Mouse (Mus musculus): Measurements from ENCODE around the gene Gramd1a. TPM values are rescaled to one million over a fixed set of nuclear protein-coding genes. Genes with fewer than 3 reads are reported as not detected.

Gene Gramd1a
- polyA plus RNA-seq (2011; ENCODE audit: insufficient read depth, insufficient read length, low read depth, missing spikeins): 52.0 and 54.9 TPM in 2 replicates

DNA sequence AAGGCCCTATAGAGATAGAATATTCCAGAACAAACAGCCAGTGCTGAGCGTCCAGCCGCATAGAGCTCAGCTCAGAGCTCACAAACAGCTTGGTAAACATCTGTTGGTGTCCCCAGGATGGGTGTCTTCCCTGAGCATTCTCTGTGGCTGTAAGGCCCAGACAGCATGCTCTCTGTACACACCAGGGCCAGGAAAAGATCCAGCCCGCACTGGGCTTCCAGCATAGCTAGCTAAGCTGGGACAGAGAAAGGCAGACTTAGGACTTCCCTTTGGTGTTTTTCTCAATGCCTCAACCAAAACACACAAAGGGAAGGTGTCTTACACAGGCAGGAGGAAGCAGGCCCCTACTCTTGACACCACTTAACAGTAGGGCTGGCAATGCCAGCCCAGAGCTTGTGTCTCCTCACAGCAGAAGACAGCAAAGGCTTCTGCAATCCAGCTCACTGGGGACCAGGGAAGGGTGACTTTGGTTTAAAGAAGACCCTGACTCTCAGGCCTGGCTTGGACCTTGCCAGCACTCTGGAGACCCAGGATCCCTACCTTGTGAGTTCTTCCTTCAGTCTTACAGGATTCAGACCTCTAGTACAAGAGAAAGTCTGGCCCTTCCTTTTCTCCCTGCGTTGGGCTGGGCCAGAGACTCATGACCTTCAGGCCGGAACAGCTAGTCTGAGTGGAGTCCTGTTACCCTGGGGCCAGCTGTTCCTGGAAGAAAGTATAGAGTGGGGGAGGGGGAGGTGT, at the start of gene Gramd1a:
TSS of gene Gramd1a (minus strand) at position 601 of the 738 bp plus-strand sequence.
- H3K36me3 ChIP-seq (ENCODE audit: control insufficient read depth, insufficient read depth, low read length, poor library complexity, severe bottlenecking): no peaks in the 10 kb centered on the region
- H3K27ac ChIP-seq (ENCODE audit: insufficient read depth, low read length): peak within 1 kb of the TSS; percentile 92
- H3K27me3 ChIP-seq (ENCODE audit: control insufficient read depth, insufficient read depth, low read length, poor library complexity, severe bottlenecking): no peaks in the 10 kb centered on the region
- H3K9me3 ChIP-seq (replicated peaks; ENCODE audit: control insufficient read depth, insufficient read depth, low read length, poor library complexity, severe bottlenecking): no peaks in the 10 kb centered on the region
- H3K4me1 ChIP-seq (ENCODE audit: control insufficient read depth, insufficient read depth, low read length): peaks cover 1% of the 10 kb centered on the region
- H3K9ac ChIP-seq (ENCODE audit: low read depth, poor library complexity, severe bottlenecking): peak within 1 kb of the TSS; percentile 61
- peak within 1 kb of the TSS; percentile 74 for H3K4me3 ChIP-seq (ENCODE audit: low read depth, low read length)
- TF ChIP-seq CTCF (IDR thresholded peaks at IDR 0.05; ENCODE audit: low read depth, low read length) (no peak), EP300 (IDR thresholded peaks at IDR 0.05; ENCODE audit: insufficient read depth, low read depth, low read length) (peak; percentile 92), POLR2A (IDR thresholded peaks at IDR 0.05; ENCODE audit: insufficient read depth, low read length) (no peak)

DNA sequence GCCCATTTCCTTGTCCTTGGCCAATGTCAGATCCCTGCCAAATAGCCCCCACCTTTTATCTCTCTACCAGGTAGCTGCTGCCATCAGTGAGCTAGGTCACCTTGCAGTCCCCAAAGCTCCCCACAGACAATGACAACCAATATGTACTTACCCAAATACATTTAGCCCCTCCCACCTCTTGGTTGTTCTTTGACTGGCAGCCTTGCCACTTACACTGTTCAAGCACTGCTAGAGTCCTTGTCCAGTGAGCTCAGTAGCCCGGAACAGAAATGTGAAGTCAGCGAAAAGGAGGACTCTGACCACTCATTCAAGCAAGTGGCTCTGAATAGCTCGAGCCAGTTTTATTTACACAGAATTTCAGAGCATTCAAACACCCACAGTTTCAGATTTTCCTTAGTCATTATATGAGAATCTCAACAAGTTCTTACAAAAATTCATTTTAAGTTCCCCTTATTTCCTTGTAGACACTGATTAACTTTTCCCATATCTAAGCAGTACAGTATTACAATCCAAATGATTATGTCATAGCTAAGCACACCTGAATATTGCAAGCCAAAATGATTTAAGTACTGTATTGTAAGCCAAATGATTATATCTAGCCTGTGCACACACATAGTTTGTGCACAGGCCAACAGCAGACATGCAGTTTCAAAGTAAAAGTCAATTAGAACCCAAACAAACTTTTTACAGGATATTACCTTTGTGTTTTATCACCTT, 40.1 kb upstream of the Gramd1a start:
- TF ChIP-seq EP300 (IDR thresholded peaks at IDR 0.05; ENCODE audit: insufficient read depth, low read depth, low read length) (no peak), CTCF (IDR thresholded peaks at IDR 0.05; ENCODE audit: low read depth, low read length) (no peak), POLR2A (IDR thresholded peaks at IDR 0.05; ENCODE audit: insufficient read depth, low read length) (no peak)
- no peaks in the 10 kb centered on the region for H3K4me1 ChIP-seq (ENCODE audit: control insufficient read depth, insufficient read depth, low read length)

DNA sequence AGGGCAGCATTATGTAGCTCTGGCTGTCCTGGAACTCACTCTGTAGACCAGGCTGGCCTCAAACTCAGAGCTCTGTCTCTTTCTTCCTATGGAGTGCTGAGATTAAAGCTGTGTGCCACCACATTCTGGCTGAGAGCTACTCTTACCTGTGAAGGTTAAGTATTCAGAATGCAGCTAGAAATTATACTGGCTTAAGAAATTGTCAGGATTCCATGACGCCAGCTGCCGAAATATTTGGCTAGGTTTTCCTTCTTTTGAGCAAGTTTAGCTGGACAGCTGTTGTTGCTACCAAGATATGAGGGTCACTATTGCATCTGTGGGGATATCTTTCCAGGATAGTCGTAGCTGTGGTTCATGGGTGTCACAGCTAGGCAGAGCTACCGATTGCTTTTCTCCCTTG, 29.0 kb upstream of the Gramd1a start:
- no peaks in the 10 kb centered on the region for H3K27me3 ChIP-seq (ENCODE audit: control insufficient read depth, insufficient read depth, low read length, poor library complexity, severe bottlenecking)
- TF ChIP-seq EP300 (IDR thresholded peaks at IDR 0.05; ENCODE audit: insufficient read depth, low read depth, low read length) (no peak), POLR2A (IDR thresholded peaks at IDR 0.05; ENCODE audit: insufficient read depth, low read length) (no peak), CTCF (IDR thresholded peaks at IDR 0.05; ENCODE audit: low read depth, low read length) (no peak)
- H3K9me3 ChIP-seq (replicated peaks; ENCODE audit: control insufficient read depth, insufficient read depth, low read length, poor library complexity, severe bottlenecking): no peaks in the 10 kb centered on the region
- H3K36me3 ChIP-seq (ENCODE audit: control insufficient read depth, insufficient read depth, low read length, poor library complexity, severe bottlenecking): no peaks in the 10 kb centered on the region
- no peak overlapping the region for H3K9ac ChIP-seq (ENCODE audit: low read depth, poor library complexity, severe bottlenecking)
- no peaks in the 10 kb centered on the region for H3K4me1 ChIP-seq (ENCODE audit: control insufficient read depth, insufficient read depth, low read length)
- no peak overlapping the region for H3K4me3 ChIP-seq (ENCODE audit: low read depth, low read length)
- H3K27ac ChIP-seq (ENCODE audit: insufficient read depth, low read length): no peak overlapping the region

More for the DNA sequence above, 40.1 kb upstream of the Gramd1a start:
- no peaks in the 10 kb centered on the region for H3K9me3 ChIP-seq (replicated peaks; ENCODE audit: control insufficient read depth, insufficient read depth, low read length, poor library complexity, severe bottlenecking)
- no peak overlapping the region for H3K4me3 ChIP-seq (ENCODE audit: low read depth, low read length)
- H3K36me3 ChIP-seq (ENCODE audit: control insufficient read depth, insufficient read depth, low read length, poor library complexity, severe bottlenecking): no peaks in the 10 kb centered on the region
- no peak overlapping the region for H3K27ac ChIP-seq (ENCODE audit: insufficient read depth, low read length)
- no peak overlapping the region for H3K9ac ChIP-seq (ENCODE audit: low read depth, poor library complexity, severe bottlenecking)
- no peaks in the 10 kb centered on the region for H3K27me3 ChIP-seq (ENCODE audit: control insufficient read depth, insufficient read depth, low read length, poor library complexity, severe bottlenecking)

DNA sequence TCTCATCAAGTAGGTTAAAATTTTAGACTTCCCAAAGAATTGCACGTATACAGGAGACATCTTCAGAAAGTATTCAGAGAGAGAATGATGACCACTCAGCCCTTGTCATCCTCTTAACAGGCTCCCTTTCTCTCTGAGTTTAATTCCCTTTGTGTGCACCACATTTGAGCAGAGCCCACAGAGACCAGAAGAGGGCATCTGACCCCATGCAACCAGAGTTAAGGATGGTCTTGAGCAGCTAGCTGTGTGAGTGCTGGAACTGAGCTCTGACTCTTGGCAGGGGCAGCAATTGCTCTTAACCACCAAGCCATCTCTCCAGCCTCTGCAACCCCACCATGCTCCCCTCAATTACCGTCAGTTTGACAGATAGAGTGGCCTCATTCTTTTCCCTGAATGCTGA, 27.2 kb upstream of the Gramd1a start:
- Histone ChIP-seq H3K4me3 (ENCODE audit: low read depth, low read length) (no peak overlapping the region), H3K36me3 (ENCODE audit: control insufficient read depth, insufficient read depth, low read length, poor library complexity, severe bottlenecking) (no peaks in the 10 kb centered on the region), H3K4me1 (ENCODE audit: control insufficient read depth, insufficient read depth, low read length) (no peaks in the 10 kb centered on the region), H3K9ac (ENCODE audit: low read depth, poor library complexity, severe bottlenecking) (no peak overlapping the region), H3K27ac (ENCODE audit: insufficient read depth, low read length) (no peak overlapping the region), H3K27me3 (ENCODE audit: control insufficient read depth, insufficient read depth, low read length, poor library complexity, severe bottlenecking) (no peaks in the 10 kb centered on the region), H3K9me3 (replicated peaks; ENCODE audit: control insufficient read depth, insufficient read depth, low read length, poor library complexity, severe bottlenecking) (no peaks in the 10 kb centered on the region)
- TF ChIP-seq CTCF (IDR thresholded peaks at IDR 0.05; ENCODE audit: low read depth, low read length): peak; percentile 68
- no peak for TF ChIP-seq EP300 (IDR thresholded peaks at IDR 0.05; ENCODE audit: insufficient read depth, low read depth, low read length)
- TF ChIP-seq POLR2A (IDR thresholded peaks at IDR 0.05; ENCODE audit: insufficient read depth, low read length): no peak

DNA sequence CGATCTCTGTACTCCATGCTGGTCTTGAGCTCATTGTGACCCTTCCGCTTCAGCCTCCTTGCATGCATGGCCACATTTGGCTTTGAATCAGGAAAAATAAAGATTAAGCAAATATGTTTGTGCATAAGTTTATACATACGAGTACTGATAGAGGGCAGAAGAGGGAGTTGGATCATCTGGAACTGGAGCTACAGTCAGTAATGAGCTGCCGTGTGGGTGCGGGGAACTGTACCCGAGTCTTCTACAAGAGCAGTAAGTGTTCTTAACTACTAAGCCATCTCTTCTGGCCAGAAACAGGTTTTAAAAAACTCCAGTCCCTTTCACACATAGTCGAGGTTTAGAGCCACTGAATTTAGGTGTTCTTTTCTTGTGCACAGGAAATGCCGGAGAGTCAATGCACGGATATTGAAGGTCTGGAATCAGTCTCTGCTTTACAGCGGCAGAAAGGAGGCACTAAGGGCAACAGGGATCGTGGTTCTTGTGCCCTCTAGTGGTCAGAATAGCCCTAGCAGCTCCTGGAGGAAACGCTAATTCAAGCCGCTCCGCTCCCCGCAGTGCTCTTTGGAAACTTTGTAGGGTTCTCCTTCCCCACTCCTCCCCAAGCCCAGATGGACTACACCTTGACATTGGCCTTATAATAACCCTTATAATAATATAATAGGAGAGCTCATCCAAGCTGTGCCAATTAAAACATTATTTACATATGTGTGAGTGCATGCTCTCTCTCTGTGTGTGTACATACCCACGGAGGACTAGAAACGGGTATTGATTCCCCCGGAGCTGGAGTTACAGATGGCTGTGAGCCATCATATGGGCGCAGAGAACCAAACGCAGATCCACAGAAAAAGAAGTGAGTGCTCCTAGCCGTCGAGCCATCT, 21.4 kb upstream of the Gramd1a start:
- no peaks in the 10 kb centered on the region for H3K27me3 ChIP-seq (ENCODE audit: control insufficient read depth, insufficient read depth, low read length, poor library complexity, severe bottlenecking)
- H3K9ac ChIP-seq (ENCODE audit: low read depth, poor library complexity, severe bottlenecking): no peak overlapping the region
- no peak overlapping the region for H3K4me3 ChIP-seq (ENCODE audit: low read depth, low read length)
- H3K27ac ChIP-seq (ENCODE audit: insufficient read depth, low read length): no peak overlapping the region
- TF ChIP-seq POLR2A (IDR thresholded peaks at IDR 0.05; ENCODE audit: insufficient read depth, low read length) (no peak), CTCF (IDR thresholded peaks at IDR 0.05; ENCODE audit: low read depth, low read length) (peak; percentile 94)
- no peaks in the 10 kb centered on the region for H3K4me1 ChIP-seq (ENCODE audit: control insufficient read depth, insufficient read depth, low read length)
- no peaks in the 10 kb centered on the region for H3K36me3 ChIP-seq (ENCODE audit: control insufficient read depth, insufficient read depth, low read length, poor library complexity, severe bottlenecking)
- H3K9me3 ChIP-seq (replicated peaks; ENCODE audit: control insufficient read depth, insufficient read depth, low read length, poor library complexity, severe bottlenecking): no peaks in the 10 kb centered on the region
